Mouse (Mus musculus) embryonic stem cell, embryonic (primary cell): ENCODE measurements around the gene Kcnab3.

Experiments used
- CTCF ChIA-PET, 4 experiments: fragments of 300-600 bp in 2 of 4; fragments of 350-600 bp in 2 of 4; sonication (Branson Sonifier 250); formaldehyde crosslinking; loops; one replicate each; lab custom pipeline; 2022; ENCODE audit warnings: inconsistent platforms in 2 of 4; lab: Charles Lee
- POLR2A ChIA-PET, 4 experiments: fragments of 300-600 bp in 2 of 4; fragments of 350-600 bp in 2 of 4; sonication (Branson Sonifier 250); formaldehyde crosslinking; loops; one replicate each; lab custom pipeline; 2022; ENCODE audit warnings: antibody characterized with exemption in 4 of 4, inconsistent platforms in 1 of 4; lab: Charles Lee

The Kcnab3 gene

DNA sequence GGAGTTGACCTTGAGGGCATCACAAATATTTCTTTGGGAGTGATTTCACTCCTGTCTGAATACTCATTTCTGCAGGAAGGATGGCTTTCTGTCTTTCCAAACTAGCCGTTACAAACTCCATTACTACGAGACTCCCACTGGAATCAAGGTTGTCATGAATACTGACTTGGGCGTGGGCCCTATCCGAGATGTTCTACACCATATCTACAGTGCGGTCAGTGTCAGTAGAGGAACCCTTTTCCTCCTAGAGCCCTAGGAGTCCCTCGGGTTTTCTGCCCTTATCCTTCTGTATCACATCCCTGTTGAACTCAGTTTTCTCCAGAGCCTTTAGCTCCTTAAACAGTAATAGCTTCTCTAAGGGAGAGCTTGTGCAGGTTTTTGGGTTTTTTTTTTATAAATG is 1.3 kb upstream of the Kcnab3 start:
- CTCF ChIA-PET: interaction anchor here in 1 of 4 experiments (1.5 to 2.3 kb wide), 2 partner anchors 7 to 55 kb away, joined by 3 to 5 read pairs; no protein-coding TSS in a partner anchor
- POLR2A ChIA-PET: interaction anchor here in 3 of 4 experiments (0.6 to 6.6 kb wide), 27 partner anchors 10 to 435 kb away, joined by 3 to 56 read pairs (median 6); partner anchors contain the start of genes Trp53 (in 2 of the 3), Wrap53 (in 2 of the 3), Chd3 (in 1 of the 3) and Cyb5d1 (in 1 of the 3)

- ChIA-PET CTCF (interaction anchor here in 3 of 4 experiments (0.8 to 2.3 kb wide), 9 partner anchors 9 to 306 kb away, joined by 3 to 5 read pairs (median 3); partner anchors contain the start of gene Fxr2 (in 1 of the 3)), POLR2A (interaction anchor here (0.5 to 6.6 kb wide), 57 partner anchors 11 to 635 kb away, joined by 3 to 56 read pairs (median 4); partner anchors contain the start of genes Cyb5d1 (in 2 of the 4), Naa38 (in 2 of the 4), Rnf227 (in 2 of the 4) and Chd3 (in 1 of the 4))
These were observed 524 bp downstream of the Kcnab3 start for GRCm38 (mm10) chr11:69326408-69327156.

DNA sequence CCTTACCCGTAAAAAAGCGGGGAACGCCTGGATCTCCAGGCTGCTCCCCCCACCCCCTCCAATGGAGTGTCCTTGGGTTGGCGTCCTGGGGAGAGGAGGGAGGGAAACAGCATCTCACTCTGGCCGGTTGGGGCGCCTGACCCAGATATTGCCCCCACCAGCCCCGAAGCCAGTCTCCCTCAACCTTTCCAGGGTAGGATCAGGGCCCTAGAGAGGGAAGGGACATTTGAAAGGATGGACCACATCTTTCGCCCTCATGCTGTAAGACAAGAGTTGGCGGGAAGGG is 1.0 kb downstream of the Kcnab3 start:
- ChIA-PET CTCF (interaction anchor here in 2 of 4 experiments (0.6 to 1.2 kb wide), 2 partner anchors 90 to 919 kb away, joined by 3 to 9 read pairs; no protein-coding TSS in a partner anchor), POLR2A (interaction anchor here in 2 of 4 experiments (1.1 to 6.6 kb wide), 10 partner anchors 12 to 92 kb away, joined by 3 to 56 read pairs (median 6); partner anchors contain the start of genes Rnf227 (in 2 of the 2) and Chd3 (in 1 of the 2))

GRCm38 (mm10) chr11:69327648-69328047 is 1.6 kb downstream of the Kcnab3 start:
- ChIA-PET CTCF (interaction anchor here in 1 of 4 experiments (0.6 kb wide), 1 partner anchor 920 kb away, joined by 9 read pairs; no protein-coding TSS in a partner anchor), POLR2A (interaction anchor here in 2 of 4 experiments (0.6 to 6.6 kb wide), 5 partner anchors 12 to 248 kb away, joined by 3 to 56 read pairs (median 5); partner anchors contain the start of gene Rnf227 (in 2 of the 2))

- CTCF ChIA-PET: no interaction called here
- POLR2A ChIA-PET: interaction anchor here in 2 of 4 experiments (0.6 to 6.6 kb wide), 4 partner anchors 11 to 249 kb away, joined by 3 to 56 read pairs (median 12); partner anchors contain the start of gene Rnf227 (in 2 of the 2)
These were observed 2.5 kb downstream of the Kcnab3 start for GRCm38 (mm10) chr11:69328517-69328916.

DNA sequence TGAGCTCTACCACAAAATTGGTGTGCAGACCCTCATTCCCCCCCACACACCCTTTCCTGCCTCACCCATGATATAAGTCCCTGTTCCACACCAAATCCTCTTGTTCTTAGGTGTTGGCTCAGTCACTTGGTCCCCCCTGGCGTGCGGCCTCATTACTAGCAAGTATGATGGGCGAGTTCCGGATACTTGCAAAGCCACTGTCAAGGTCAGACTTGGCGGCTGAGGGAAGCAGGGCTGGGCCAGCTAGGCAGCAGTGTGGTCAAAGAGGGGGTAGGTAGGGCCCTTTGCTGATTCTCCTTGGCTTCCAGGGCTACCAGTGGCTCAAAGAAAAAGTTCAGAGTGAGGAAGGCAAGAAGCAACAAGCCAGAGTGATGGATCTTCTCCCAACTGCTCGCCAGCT is 5.1 kb downstream of the Kcnab3 start:
- ChIA-PET POLR2A (interaction anchor here in 3 of 4 experiments (0.6 to 2.0 kb wide), 11 partner anchors 8 to 452 kb away, joined by 3 to 33 read pairs (median 3); partner anchors contain the start of genes Cntrob (in 1 of the 3) and Trappc1 (in 1 of the 3)), CTCF (interaction anchor here in 3 of 4 experiments (0.6 to 1.7 kb wide), 4 partner anchors 41 to 1258 kb away, joined by 3 to 5 read pairs (median 3); no protein-coding TSS in a partner anchor)

DNA sequence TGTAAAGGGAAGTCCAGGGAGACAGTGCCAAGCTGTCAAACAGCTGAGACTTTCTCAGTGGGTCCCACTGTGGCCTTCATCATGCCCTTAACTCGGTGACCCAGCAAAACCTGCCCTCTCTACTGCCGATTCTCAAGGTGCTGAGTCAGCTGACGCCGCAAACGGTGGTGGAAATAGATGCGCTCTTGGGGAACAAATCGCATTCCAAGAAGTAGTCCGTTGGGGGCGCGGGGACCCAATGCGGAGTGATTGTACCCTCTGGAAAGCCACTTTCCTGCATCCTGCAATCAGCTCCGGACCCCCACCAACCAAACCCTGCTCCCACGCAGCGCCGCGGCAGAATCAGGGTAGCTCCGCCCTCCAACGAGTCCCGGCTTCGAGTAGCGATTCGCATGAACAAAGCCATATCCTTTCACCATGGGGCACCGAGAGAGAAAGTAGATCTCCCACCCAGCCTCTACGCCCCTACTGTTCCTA is 5.9 kb downstream of the Kcnab3 start:
- CTCF ChIA-PET: interaction anchor here (0.6 to 1.7 kb wide), 7 partner anchors 8 to 1259 kb away, joined by 3 to 5 read pairs (median 3); partner anchors contain the start of genes Cntrob (in 2 of the 4) and Trappc1 (in 2 of the 4)

GRCm38 (mm10) chr11:69332713-69333253 is 6.7 kb downstream of the Kcnab3 start:
- CTCF ChIA-PET: interaction anchor here in 1 of 4 experiments (1.0 kb wide), 1 partner anchor 99 kb away, joined by 3 read pairs; no protein-coding TSS in a partner anchor
- POLR2A ChIA-PET: interaction anchor here in 3 of 4 experiments (0.6 to 2.0 kb wide), 12 partner anchors 9 to 86 kb away, joined by 3 to 33 read pairs (median 4); partner anchors contain the start of genes Cntrob (in 3 of the 3) and Trappc1 (in 3 of the 3)

More for the DNA sequence above, 5.9 kb downstream of the Kcnab3 start:
- POLR2A ChIA-PET: interaction anchor here in 3 of 4 experiments (0.6 to 2.0 kb wide), 14 partner anchors 8 to 87 kb away, joined by 3 to 33 read pairs (median 4); partner anchors contain the start of genes Cntrob (in 3 of the 3) and Trappc1 (in 3 of the 3)

DNA sequence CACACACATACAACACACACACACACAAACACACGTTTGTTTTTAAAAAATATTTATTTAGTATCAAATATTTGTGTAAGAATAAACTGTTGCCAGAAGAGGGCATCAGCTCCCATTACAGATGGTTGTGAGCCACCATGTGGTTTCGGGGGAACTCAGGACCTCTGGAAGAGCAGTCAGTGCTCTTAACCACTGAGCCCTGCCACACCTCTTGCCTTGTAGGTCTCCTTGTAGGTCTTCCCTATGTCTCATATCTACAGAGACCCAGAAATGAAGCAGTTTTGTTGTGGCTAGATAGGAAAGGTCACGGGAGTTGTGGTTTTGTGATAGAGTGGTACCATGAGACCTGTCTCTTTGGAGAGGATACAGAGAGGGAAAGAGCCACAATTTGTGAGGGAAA is 7.9 kb downstream of the Kcnab3 start:
- POLR2A ChIA-PET: interaction anchor here in 1 of 4 experiments (1.0 kb wide), 1 partner anchor 10 kb away, joined by 5 read pairs; the partner anchor contains the start of genes Cntrob and Trappc1
- CTCF ChIA-PET: no interaction called here

- CTCF ChIA-PET: no interaction called here
- POLR2A ChIA-PET: no interaction called here
These were observed 8.7 kb downstream of the Kcnab3 start for GRCm38 (mm10) chr11:69334796-69335195.

DNA sequence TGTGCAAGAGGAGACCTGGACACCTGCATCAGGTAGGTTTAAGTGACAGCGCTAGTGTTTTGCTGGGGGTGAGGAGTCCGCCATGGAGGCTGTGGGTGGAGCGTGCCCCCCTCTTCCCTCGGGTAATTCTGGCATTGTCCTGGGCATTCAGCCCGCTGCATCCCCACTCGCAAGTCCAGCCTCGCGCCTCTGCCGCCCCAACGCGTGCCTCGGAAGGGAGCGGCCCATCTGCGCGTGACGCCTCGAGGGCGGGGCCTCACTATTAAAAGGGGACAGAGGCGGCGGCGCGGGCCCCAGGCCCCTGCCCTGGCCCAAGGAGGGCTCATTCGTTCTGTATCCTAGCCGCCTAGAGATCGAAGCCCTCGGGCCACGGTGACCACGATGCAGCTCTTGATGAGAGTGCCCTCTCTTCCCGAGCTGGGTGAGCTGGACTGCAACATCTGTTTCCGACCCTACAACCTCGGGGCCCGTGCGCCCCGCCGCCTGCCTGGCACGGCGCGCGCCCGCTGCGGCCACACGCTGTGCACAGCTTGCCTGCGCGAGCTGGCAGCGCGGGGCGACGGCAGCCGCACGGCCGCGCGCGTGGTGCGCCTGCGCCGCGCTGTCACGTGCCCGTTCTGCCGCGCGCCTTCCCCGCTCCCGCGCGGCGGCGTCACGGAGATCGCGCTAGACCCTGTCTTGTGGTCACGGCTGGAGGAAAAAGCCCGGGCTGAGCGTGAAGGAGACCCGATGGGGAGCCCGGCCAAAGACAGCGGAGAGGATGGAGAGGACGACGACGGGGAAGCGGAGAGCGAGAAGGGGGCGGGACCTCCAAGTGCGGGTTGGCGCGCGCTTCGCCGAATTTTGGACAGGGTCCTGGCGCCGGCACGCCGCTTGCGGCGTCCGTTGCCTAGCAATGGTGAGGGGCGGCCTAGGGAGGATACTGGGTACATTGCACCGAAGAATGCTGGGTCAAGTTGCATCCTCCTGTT is 14.4 kb downstream of the Kcnab3 start, which contains the start of gene Rnf227:
Gene Rnf227 (plus strand): TSS at position 301 of the 971 bp plus-strand sequence.
- POLR2A ChIA-PET: interaction anchor here in 3 of 4 experiments (0.6 to 5.7 kb wide), 13 partner anchors 9 to 78 kb away, joined by 3 to 56 read pairs (median 5); partner anchors contain the start of genes Cntrob (in 3 of the 3), Trappc1 (in 3 of the 3) and Kcnab3 (in 2 of the 3)
- CTCF ChIA-PET: interaction anchor here in 2 of 4 experiments (0.6 to 2.7 kb wide), 2 partner anchors 33 to 475 kb away, joined by 3 to 8 read pairs; no protein-coding TSS in a partner anchor

- CTCF ChIA-PET: no interaction called here
- POLR2A ChIA-PET: interaction anchor here in 2 of 4 experiments (0.7 to 1.5 kb wide), 7 partner anchors 15 to 41 kb away, joined by 3 to 6 read pairs (median 3); partner anchors contain the start of genes Cntrob (in 1 of the 2), Kcnab3 (in 1 of the 2) and Trappc1 (in 1 of the 2)
These were observed 20.4 kb downstream of the Kcnab3 start for GRCm38 (mm10) chr11:69346441-69346840.

DNA sequence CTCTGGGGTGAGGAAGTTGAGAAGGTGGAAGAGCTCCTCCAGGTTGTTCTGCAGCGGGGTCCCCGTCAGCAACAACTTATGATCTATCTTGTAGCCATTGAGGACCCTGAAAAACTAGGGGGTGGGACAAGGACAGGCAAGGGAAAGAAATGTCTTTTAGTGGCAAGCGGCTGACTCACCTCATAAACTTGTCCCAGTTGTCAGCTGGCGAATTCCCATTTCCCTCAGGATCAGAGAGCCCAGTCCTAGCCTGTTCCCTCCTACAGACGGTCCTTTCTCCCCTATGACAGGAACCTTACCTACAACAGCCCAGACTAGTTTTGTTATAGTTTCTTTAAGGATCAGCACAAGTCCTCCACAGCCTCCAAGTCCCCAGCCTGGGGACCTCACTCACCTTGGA is 30.5 kb downstream of the Kcnab3 start:
- POLR2A ChIA-PET: interaction anchor here in 2 of 4 experiments (1.2 to 1.8 kb wide), 4 partner anchors 9 to 33 kb away, joined by 3 to 6 read pairs (median 4); partner anchors contain the start of genes Cntrob (in 1 of the 2), Kcnab3 (in 1 of the 2) and Trappc1 (in 1 of the 2)

GRCm38 (mm10) chr11:69357690-69358089 is 31.6 kb downstream of the Kcnab3 start:
- POLR2A ChIA-PET: interaction anchor here in 3 of 4 experiments (0.8 to 1.5 kb wide), 6 partner anchors 11 to 37 kb away, joined by 3 to 5 read pairs (median 3); partner anchors contain the start of genes Cntrob (in 1 of the 3), Cyb5d1 (in 1 of the 3), Kcnab3 (in 1 of the 3) and Naa38 (in 1 of the 3)
- CTCF ChIA-PET: no interaction called here

More for the DNA sequence above, 30.5 kb downstream of the Kcnab3 start:
- CTCF ChIA-PET: no interaction called here

DNA sequence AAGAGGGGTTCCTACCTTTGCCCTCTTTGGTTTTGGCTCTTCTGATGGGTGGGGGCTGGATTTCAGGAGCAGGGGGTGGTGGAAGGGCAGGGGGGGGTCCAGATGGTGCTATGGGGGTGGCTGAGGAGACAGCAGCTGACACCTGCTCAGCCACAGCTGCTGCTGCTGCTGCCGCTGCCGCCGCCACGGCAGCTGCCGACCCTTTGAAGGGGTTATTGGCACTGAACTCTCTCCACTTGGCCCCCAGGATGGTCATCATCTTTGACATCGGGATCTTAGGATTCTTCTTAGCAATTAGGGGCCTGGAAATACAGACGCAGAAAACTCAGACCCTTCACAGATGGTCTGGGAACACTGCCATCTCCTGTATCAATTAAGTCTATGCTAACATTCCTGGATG is 36.0 kb downstream of the Kcnab3 start:
- CTCF ChIA-PET: interaction anchor here in 3 of 4 experiments (0.5 to 1.7 kb wide), 5 partner anchors 10 to 271 kb away, joined by 3 to 6 read pairs (median 3); partner anchors contain the start of gene Fxr2 (in 1 of the 3)
- POLR2A ChIA-PET: interaction anchor here in 3 of 4 experiments (0.7 to 1.6 kb wide), 4 partner anchors 21 to 115 kb away, joined by 3 to 5 read pairs (median 4); partner anchors contain the start of gene Kcnab3 (in 1 of the 3)
